ENCODE assay signal across 9 mouse cellular contexts in genomic region chr7:37773312-37773702, GRCm38 (mm10). TPM values are rescaled to one million over a fixed set of nuclear protein-coding genes. Genes with fewer than 3 reads are reported as not detected.
DNase-seq lines count a peak whose midpoint lies in the region; ATAC-seq and TF ChIP-seq lines count a peak whose summit lies in the region.
"Had no signal": no experiment of that assay in that cellular context is flagged by ENCODE, and none has a peak within 500 bp of the region (broad histone marks: within the 10 kb centered on the region; RNA-seq: fewer than 3 reads in every experiment).

Zfp536 (minus strand) TSS chr7:37773641.

- DNase-seq in heart, adult 2 months, result no peak
- no peak for DNase-seq in heart, adult 8-10 months (ENCODE audit: low spot score)
- DNase-seq in brain, adult 2 months (ENCODE audit: low read depth, low spot score), result peak; percentile 64
- peak; percentile 66 for DNase-seq in forebrain, embryonic 14.5 days (ENCODE audit: low spot score)
- DNase-seq in left cerebral cortex, adult 8-10 months (ENCODE audit: low spot score in 2 of 2), result no peak
- no peak for DNase-seq in MN1 (ENCODE audit: low spot score)
- no peak for DNase-seq in Muller cell, postnatal 12 days (ENCODE audit: inconsistent ontology term)

- no peaks in the 10 kb centered on the region for H3K36me3 ChIP-seq in heart, adult 2 months (ENCODE audit: control insufficient read depth, insufficient read depth, low read length)
- H3K36me3 ChIP-seq in forebrain, embryonic 14.5 days (ENCODE audit: control insufficient read depth, insufficient read depth, low read length), result no peaks in the 10 kb centered on the region
- no peaks in the 10 kb centered on the region for H3K36me3 ChIP-seq in neural tube, embryonic 12.5 days

- TF ChIP-seq EP300 in heart, adult 2 months (IDR thresholded peaks at IDR 0.05; ENCODE audit: insufficient read depth, low read depth, low read length), result no peak

- H3K27me3 ChIP-seq in heart, adult 2 months (ENCODE audit: control insufficient read depth, insufficient read depth, low read length), result peaks cover 9% of the 10 kb centered on the region; the same call in 1 of the 2 replicates
- H3K27me3 ChIP-seq in forebrain, embryonic 14.5 days (replicated peaks; ENCODE audit: control insufficient read depth, insufficient read depth, low read length), result peaks cover 5% of the 10 kb centered on the region; the same call in 1 of the 2 replicates
- 0 out of 2 replicates have a peak, but pooled peaks cover 15% of the 10 kb centered on the region for H3K27me3 ChIP-seq in neural tube, embryonic 12.5 days (replicated peaks)
- H3K27me3 ChIP-seq: CH12.LX had no signal

- no peak for ATAC-seq in forebrain, embryonic 14.5 days
- no peak for ATAC-seq in neural tube, embryonic 12.5 days (ENCODE audit: low FRiP score, low read depth)

- peak within 1 kb of the TSS; percentile 74 for H3K4me2 ChIP-seq in forebrain, embryonic 14.5 days (ENCODE audit: low read length)
- H3K4me2 ChIP-seq in neural tube, embryonic 12.5 days (replicated peaks), result peak within 1 kb of the TSS; percentile 92

- TF ChIP-seq POLR2A in heart, adult 2 months (IDR thresholded peaks at IDR 0.05; ENCODE audit: insufficient read depth, low read depth, low read length), result no peak

- H3K79me2 ChIP-seq in heart, adult 2 months (replicated peaks; ENCODE audit: control insufficient read depth, insufficient read depth, low read length), result no peaks in the 10 kb centered on the region

- no peak for TF ChIP-seq CTCF in heart, adult 2 months (IDR thresholded peaks at IDR 0.05)

- no peaks in the 10 kb centered on the region for H3K9me3 ChIP-seq in forebrain, embryonic 14.5 days (replicated peaks; ENCODE audit: control insufficient read depth, low read length)
- H3K9me3 ChIP-seq in neural tube, embryonic 12.5 days, result no peaks in the 10 kb centered on the region

- 5% methylated on average over 27 of the region's 27 CpGs for WGBS in heart, adult 2 months
- WGBS in forebrain, embryonic 14.5 days, result under 1% methylated on average over 27 of the region's 27 CpGs
- under 1% methylated on average over 27 of the region's 27 CpGs for WGBS in neural tube, embryonic 12.5 days

- intact Hi-C loops in heart, adult 2 months (cut with DNase I), result loop anchor here (5.0 kb wide), 1 partner anchor 164 kb away; no protein-coding TSS in a partner anchor

- H3K9ac ChIP-seq in heart, adult 2 months (ENCODE audit: low read depth, low read length), result no peak within 1 kb of the TSS
- H3K9ac ChIP-seq in forebrain, embryonic 14.5 days (ENCODE audit: low read length), result peak within 1 kb of the TSS; percentile 77
- H3K9ac ChIP-seq in neural tube, embryonic 12.5 days, result peak within 1 kb of the TSS; percentile 83

- H3K4me1 ChIP-seq in heart, adult 2 months (ENCODE audit: control insufficient read depth, insufficient read depth, low read length), result no peaks in the 10 kb centered on the region
- H3K4me1 ChIP-seq in forebrain, embryonic 14.5 days (ENCODE audit: control insufficient read depth, insufficient read depth, low read length), result peaks cover 9% of the 10 kb centered on the region
- peaks cover 11% of the 10 kb centered on the region for H3K4me1 ChIP-seq in neural tube, embryonic 12.5 days

- H3K27ac ChIP-seq in heart, adult 2 months, result no peak within 1 kb of the TSS; the same call in 1 of the 2 replicates
- peak within 1 kb of the TSS; percentile 84 for H3K27ac ChIP-seq in forebrain, embryonic 14.5 days (ENCODE audit: low read depth, low read length)
- 0 out of 2 replicates have a peak within 1 kb of the TSS, but pooled peaks have one; percentile 68 for H3K27ac ChIP-seq in neural tube, embryonic 12.5 days

- peak within 1 kb of the TSS; percentile 46 for H3K4me3 ChIP-seq in heart, adult 2 months
- H3K4me3 ChIP-seq in forebrain, embryonic 14.5 days (ENCODE audit: low read depth, low read length), result peak within 1 kb of the TSS; percentile 55
- peak within 1 kb of the TSS; percentile 67 for H3K4me3 ChIP-seq in neural tube, embryonic 12.5 days

RNA-seq across cellular contexts. Expression of gene Zfp536, which starts in this region (rescaled TPM):
- 10 to 100 TPM in 1 of 2 experiments, 1 to 10 TPM in 1; 7.7 to 10.1 TPM for total RNA-seq in heart, adult 2 months (2021)
- 3.1 and 3.8 TPM in 2 replicates for polyA plus RNA-seq in heart, adult 2 months (2012; rRNA removed)
- 10 to 100 TPM in 1 of 4 experiments, 1 to 10 TPM in 3; 6.2 to 10.6 (median 8.5) TPM for total RNA-seq in heart, adult 8-10 months (2022)
- 21.8 and 26.2 TPM in 2 replicates for polyA plus RNA-seq in forebrain, embryonic 14.5 days (2014; fragmentation: Nextera tagmentation; extraction: Ambion mirVana)
- total RNA-seq in left cerebral cortex, adult 8-10 months (2022), result 10 to 100 TPM; 39.6 to 46.8 (median 42.0) TPM
- 46.9 and 48.5 TPM in 2 replicates for polyA plus RNA-seq in neural tube, embryonic 12.5 days (2016; fragmentation: Nextera tagmentation; extraction: Ambion mirVana)
- total RNA-seq: CH12.LX had no signal

Comparison
In these comparisons a context has a peak if more than half of its experiments do, and no peak if none do; other contexts are left out.
1. DNase-seq: peak in brain, adult 2 months (single experiment) and forebrain, embryonic 14.5 days (single experiment); none in heart, adult 2 months (0 of 2), heart, adult 8-10 months (single experiment), left cerebral cortex, adult 8-10 months (0 of 2), MN1 (single experiment) and Muller cell, postnatal 12 days (single experiment).
2. Peak in every context shown above with its lines, with median percentiles within 50 percentile points of each other: H3K4me3 ChIP-seq.